Mouse (Mus musculus) layer of hippocampus, adult 9-10 months (tissue): ENCODE measurements around the gene Hcn2.
"Not testable (repeated sequence)": the region's sequence is repeated elsewhere in the genome, so short reads cannot be mapped to it uniquely, and the experiment has no call there.

Experiments used
- DNase-seq: peaks from one replicate; pipeline ENCODE4 v3.0.0; 2022; ENCODE audit warnings: low spot score

The Hcn2 gene

DNA sequence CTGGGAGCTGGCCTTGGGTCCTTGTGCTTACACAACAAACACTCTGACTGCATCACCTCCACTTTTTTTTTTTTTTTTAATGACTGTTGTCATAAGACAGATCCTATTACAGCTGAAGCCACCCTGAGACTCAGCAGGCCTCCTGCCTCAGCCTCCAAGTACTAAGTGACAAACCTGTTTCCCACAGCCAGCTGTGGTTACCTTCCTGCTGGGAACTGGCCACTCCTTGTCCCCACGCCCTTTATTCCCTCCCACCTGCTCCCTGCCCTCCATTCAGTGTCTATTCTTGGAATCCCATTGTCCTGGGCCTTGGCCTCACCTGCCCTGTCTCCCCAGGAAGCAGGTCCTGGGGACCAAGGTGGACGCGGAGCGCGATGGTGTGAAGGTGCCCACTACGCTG is 28.9 kb upstream of the Hcn2 start:
- no peak for DNase-seq

DNA sequence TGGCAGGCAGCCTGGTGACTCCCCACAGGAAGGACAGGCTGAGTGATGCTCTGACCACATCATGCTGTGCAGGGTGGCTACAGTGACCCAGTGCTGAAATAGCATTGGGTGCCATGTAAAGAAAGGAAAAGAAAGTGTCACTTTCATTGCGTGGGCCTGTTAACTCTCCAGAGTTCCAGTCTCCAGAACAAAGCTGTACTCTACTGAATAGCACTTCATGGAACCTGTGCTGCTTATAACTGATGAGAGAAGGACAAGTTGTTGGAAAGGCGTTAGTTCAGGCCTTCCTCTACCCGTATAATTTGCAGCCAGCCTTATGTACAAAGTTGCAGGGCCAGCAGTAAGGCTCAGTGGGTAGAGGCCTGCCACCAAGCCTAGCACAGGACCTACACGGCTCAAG is 27.7 kb upstream of the Hcn2 start, which contains the start of gene Gzmm:
Gzmm (plus strand) TSS at position 301 of the 400 bp plus-strand sequence.
- DNase-seq, result no peak

DNA sequence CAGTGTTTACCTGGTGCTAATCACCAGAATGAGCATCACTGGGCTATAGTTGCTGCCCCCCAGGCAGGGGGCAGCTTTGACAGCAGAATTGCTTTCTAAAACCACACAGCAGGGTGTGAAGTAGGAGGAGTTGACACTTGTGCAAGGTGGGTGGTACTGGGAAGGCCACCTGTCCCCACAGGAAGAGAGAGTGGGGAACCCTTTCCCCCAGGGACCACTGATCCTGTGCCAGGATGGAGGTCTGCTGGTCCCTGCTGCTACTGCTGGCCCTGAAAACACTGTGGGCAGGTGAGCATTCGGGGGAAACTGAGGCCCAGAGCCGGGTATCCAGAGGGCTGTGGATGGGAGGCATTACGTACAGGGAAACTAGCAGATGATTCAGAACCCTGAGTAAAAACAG is 27.3 kb upstream of the Hcn2 start:
- no peak for DNase-seq

DNA sequence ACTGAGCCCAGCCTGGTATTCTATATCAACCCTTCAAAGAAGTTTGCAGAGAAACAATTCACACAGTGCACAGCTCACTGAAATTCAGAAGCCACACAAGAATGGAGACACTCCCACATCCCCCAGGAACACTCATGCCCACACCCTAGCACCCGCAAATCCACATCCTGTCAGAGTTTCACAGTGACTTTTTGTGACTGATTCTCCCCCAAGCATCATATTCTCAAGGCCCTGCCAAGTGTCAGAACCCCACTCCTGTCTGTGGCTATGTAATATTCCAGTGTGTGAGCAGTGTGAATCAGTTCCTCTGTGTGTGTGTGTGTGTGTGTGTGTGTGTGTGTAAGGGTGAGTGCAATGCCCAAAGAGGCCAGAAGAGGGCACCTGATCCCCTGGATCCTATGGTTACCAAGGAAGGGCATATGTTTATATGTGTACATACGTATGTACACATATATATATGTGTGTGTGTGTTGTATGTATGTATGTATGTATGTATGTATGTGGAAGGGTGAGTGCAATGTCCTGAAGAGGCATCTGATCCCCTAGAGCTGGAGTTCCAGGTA is 24.4 kb upstream of the Hcn2 start:
- no peak for DNase-seq

DNA sequence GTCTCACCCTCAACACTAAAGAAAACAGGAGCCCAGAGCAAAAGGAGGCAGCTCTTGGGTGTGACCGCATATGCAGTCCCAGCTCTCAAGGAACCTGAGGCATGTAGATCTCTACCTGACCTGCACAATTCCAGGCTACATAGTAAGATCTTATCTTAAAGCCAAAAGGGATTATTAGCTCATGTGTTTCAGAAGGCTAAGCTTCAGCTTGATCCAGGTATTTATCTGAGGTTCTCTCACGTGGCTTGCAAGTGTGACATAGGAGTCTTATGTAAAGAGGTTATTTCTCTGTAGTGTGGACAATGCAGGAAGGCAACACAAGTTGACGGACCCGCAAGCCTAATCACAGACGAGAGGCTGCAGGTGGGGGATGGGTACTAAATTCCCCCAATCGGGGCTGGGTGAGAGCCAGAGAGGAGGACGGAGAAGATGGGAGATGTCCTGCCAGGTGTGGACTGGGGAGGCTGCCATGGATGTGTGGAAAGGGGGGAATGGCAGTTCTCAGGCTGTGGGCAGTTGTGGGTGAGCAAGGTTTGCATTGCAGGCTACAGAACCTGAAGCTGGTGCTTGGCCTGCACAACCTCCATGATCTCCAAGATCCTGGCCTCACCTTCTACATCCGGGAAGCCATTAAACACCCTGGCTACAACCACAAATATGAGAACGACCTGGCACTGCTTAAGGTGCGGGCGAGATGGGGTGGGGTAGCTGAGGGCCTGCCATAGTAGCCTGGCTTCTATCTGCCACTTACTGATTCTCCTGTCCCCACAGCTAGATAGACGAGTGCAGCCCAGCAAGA is 22.7 kb upstream of the Hcn2 start:
- DNase-seq, result no peak

DNA sequence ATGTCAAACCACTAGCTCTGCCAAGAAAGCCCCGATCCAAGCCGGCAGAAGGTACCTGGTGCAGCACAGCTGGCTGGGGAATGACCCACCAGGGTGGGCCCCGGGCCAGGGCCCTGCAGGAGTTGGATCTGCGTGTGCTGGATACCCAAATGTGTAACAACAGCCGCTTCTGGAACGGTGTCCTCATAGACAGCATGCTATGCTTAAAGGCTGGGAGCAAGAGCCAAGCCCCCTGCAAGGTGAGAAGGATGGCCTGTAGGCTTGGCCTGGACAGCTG is 22.1 kb upstream of the Hcn2 start:
- no peak for DNase-seq

DNA sequence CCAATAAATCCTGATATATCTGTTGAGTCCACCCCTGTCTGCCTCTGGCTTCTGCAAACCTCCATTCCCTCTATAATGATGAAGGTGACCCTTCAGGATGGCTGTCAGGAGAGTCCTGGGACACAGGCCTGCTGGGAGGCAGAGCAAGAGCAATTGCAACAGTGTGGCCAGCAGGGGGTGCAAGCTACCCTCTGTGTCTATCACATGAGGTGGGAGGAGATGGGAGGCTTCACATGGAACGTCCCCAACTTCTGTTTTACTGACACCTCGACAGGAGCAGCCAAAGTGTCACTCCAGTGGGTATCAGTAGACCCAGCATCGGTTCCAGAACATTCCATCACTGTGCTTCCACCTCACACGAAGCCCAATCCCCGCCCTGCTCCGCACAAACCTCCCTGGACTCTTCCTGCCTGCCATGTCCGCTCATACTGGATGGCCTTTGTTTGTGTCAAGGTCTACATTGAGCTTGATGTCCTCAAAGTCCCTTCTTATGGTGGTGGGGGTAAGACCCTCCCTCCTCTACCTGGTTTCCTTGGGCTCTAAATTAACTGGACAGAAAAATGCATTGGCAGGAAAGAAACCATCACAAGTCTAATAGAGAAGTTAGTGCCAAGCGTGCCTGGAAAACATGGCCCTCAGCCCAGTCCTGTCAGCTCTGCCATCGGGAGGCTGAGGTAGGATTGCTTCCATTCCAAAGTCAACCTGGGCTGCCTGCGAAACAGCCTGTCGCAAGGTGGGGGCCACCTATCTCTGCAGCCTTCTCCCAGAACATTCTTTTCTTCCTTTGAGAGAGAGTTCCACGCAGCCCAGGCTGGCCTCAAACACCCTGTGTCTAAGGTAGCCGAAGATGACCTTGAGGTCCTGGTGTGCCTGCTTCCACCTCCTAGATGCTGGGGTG is 21.0 kb upstream of the Hcn2 start:
- no peak for DNase-seq

DNA sequence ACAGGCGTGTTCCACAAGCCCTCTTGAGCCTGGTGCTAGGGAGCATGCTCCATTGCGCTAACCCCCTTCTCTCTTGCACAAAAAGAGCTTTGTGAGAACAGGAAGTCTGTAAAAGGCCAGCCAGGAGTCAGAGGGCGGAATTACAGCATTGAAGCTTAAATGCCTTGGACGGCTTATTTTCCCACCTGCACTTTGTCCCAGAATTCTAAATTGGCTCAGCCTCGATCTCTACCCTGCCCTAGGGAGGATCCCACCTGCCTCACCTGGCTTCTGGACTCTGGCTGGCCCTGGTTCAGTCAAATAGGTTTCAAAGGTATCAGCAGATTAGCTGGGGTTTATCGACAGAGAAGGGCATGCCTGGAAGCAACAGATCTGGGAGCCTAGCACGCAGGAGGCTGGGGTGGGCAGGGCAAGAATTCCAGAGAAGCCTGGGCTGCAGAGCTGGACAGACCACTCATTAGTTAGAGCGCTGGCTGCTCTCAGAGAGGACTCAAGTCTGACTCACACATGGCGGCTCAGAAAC is 20.2 kb upstream of the Hcn2 start:
- DNase-seq, result no peak

DNA sequence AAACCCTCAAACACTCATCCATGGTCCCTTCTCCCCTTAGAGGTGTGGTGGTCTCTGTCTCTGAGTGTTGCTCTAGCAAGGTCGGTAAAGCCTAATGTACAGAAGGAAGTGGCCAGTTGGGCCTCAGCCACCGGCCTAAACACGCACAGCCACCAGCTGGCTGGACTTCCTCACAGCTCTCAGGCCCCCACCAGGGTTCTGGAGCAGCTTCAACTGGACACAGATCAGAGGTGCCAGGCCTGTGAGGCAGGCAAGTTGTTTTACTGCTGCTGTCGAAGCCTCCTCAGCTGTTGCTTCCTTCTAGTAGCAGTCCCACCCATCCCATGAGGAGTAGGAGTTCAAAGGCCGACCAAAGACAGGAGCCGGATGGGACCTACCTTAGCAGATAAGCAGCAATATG is 18.5 kb upstream of the Hcn2 start:
- no peak for DNase-seq

DNA sequence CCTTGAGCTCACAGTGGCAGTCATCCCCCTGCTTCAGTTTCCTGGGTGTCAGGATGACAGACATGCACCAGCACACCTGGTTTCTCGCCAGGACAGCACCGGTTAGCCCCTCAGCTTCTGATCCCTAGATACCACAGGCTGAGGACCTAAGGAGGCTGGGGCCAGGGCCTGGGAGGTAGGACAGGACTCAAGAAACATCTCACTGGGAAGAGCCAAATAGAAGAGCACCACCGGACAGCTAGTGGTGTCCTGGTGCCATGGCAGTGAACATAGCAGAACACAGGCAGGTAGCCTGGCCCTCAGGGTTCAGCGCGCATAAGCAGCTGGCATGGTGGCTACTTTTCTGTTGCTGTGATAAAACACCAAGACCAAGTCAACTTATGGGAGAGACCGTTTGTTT is 18.0 kb upstream of the Hcn2 start:
- no peak for DNase-seq

DNA sequence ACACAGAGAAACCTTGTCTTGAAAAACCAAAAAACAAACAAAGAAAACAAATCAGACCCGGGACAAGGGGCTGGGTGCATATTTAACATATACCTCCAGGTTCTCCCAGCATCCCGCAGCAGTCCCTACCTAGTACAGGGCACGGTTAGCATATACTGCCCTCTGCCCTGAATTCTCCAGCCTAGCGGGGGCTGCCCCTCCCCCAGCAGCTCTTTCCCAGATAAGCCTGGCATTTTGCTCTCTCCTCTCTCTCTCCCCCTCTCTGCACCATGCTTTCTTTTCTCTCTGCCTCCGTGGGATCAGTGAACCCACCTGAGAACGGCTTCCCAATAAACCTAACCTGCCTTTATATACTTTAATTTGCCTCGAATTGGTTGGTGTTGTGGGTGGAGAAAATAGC is 15.8 kb upstream of the Hcn2 start:
- no peak for DNase-seq

DNA sequence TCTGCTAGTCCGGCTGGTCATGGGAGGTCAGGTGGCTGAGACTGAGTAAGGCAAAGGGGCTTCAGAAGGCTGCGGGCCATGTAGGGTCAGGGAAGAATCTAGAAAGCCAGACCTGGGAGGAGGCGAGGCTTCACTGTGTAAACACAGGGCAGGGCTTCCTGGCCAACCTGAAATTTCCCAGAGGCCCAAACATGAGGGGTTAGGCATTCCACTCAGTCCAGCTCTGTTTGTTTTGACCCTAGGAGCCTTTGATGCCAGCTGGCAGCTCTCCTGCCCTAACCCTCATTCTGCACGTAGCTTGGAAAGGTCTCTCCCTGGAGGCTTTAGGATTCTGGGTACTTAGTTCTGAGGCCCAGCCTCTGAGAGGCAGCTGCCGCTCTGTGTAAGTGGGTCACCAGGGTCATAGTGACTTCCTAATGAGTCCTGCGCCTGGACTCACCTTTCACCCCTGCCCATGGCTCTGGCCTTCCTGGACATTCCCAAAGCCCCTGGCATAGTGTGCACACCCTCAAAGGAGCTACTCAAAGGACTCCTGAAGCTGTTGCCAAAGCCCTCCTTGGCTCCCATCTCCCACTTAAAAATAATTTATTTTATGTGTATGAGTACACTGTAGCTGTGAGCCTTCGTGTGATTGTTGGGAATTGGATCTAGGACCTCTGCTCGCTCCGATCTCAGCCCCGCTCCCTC is 14.8 kb upstream of the Hcn2 start:
- DNase-seq, result no peak

DNA sequence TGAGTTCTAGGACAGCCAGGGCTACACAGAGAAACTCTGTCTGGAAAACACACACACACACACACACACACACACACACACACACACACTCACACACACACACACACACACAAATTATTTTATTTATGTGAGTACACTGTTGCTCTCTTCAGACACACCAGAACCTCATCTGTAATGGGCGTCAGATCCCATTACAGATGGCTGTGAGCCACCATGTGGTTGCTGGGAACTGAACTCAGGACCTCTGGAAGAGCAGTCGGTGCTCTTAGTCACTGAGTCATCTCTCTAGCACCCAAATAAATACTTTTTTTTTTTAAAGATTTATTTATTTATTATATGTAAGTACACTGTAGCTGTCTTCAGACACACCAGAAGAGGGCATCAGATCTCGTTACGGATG is 13.5 kb upstream of the Hcn2 start:
- DNase-seq, result not testable (repeated sequence)

DNA sequence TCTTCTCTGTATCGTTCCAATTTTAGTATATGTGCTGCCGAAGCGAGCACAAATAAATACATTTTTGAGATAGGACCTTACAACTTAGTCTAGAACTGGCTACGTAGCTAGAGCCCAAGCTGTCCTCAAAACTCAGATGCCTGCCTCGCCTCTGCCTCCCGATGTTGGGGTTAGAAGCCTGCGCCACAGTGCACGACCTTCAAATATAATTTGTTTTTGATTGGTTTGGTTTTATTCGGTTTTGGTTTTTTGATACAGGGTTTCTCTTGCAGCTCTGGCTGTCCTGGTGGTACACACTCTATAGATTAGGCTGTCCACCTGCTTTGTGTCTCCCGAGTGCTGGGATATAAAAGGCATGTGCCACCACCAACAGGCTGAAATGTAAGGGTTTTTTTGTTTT is 12.9 kb upstream of the Hcn2 start:
- no peak for DNase-seq

DNA sequence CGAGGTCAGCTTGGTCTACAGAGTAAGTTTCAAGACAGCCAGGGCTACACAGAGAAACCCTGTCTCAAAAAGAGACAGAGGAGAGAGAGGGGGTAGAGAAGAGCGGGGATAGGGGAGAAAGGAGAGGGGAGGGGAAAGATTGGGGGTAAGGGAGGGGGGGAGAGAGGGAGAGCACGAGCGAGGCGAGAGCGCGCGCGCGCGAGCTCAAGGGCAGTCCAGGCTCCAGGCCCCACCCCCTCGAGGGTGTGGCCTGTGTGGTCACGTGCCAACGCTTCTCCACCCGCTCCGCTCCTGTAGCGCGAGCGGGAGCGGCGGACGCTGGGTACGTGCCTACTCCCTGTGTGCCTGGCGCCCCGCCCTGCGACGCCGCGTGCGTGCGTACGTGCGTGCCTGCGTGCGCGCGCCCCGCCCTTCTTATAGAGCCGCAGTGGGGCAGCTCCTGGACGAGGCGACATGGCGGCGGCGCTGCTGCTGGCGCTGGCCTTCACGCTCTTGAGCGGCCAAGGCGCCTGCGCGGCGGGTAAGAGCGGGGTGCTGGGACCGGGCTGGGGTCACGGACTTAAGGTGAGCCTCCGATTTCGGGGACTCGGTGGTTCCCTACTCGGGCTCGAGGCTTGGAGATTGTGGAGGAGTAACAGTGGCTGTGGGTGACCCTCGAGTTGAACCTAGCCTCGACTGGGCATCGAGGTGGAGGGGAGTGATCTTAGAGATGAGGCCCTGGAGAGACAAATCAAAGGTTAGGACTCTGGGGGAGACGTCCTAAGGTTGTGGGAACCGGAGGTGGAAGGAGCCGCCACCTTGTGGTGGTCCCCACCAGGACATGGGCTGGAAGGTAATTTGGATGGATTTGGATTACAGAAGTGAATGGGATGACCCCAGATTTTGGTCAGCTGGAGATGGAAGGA is 12.1 kb upstream of the Hcn2 start, which contains the start of gene Bsg:
Bsg (plus strand) TSS at position 427 of the 905 bp plus-strand sequence.
- peak; percentile 96 for DNase-seq

DNA sequence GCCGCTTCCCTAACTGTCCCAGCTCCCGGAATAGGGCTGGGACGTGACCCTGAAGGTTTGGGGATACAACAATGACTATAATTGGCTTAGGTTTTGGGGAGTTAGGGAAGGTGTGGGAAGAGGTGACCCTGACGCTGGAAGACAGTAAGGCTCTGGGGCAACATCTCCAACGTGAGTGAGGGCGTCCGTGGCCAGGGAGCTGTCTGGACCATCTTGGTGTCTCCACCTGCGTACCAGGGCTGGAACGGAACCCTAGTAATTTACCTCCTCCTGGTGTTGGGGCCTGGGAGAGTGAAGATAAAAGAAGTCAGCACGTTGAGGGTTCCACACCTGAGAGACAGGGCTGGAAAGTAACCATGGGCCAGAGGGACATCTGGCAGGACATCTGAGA is 11.5 kb upstream of the Hcn2 start:
- DNase-seq, result no peak

DNA sequence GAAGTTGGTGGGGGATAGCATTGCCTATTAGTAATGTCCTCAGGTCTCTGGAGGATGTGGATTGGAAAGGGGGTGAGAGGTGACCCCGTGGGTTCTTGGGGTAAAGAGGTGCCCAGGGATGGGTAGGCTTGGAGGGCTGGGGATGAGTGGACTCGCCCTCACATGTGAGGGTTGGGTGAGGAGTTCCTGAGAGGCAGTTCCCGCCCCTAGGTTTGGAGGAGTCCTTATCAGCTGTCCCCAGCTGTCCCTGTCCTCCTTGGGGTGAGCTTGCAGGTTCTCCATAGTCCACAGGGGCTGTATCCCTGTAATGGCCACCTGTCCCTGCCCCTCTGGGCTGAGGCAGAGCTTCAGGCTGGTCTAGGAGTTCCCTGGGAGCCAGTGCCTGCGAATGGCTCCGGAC is 10.5 kb upstream of the Hcn2 start:
- no peak for DNase-seq

DNA sequence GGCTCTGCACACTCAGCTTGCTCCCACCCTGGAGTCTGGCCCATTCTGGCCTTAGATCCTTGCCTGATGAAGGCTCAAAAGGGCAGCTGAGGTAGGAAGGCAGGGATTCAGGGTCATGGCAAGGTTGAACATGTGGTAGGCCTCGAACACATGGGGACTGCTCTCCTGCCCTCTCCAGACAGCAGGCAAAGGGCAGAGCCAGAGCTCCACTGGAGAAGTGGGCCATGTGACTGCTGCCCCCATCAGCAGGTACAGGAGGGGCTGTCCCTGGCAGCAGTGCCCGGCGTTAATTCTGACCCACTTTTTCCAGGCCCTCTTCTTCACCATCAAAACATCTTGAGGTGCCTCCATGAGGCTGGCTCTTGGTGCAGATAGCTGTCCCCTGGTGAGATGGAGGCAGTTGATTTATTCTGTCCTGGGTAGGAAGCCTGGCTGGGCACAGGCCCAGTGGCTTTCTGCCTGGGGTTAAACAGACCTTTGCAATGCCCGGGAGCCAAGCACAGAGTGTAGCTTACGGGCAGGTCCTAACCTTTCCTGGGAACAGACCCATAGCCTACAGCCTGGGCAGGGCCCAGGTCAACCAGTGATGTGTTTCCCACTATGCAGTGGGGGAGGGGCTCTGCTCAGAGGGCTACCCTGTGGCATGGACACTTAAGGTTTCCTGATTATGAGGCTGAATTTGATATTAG is 9.9 kb upstream of the Hcn2 start:
- no peak for DNase-seq

DNA sequence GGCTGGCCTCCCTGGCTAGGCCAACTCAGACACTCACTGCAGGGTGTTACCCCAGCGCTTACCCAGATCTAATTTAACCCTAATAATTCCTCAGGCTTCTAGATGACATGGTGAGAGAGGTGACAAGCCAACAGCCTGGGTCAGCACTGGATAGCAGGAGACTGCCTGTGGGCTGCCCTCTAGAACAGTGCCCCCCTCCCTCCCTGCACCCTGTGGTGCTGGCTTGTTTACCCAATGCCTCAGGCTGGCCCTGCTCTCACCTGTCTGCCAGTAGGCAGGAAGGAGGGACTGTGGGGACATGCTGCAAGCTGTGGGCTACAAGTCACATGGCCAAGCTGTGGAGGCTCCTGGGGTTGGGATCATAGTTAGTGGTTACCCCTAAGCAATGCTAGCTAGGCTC is 9.3 kb upstream of the Hcn2 start:
- no peak for DNase-seq

DNA sequence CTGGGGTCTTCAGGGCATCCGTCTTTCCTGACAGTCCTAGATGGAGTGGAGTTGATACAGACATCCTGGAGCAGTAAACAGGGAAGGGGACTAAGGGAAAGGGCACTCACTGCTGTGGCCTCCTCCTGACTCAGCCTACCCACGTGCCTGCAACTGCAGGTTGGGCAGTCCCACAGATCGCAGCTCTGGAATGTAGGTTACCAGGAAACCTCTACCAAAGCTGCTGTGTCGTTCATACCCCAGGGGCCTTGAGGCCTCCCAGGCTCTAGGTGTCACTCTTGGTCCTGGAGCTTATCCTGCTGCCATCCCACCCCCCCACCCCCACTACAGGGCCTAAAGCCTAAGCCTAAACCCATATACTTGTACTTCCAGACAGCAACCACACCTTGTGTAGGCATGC is 8.7 kb upstream of the Hcn2 start:
- DNase-seq, result no peak

DNA sequence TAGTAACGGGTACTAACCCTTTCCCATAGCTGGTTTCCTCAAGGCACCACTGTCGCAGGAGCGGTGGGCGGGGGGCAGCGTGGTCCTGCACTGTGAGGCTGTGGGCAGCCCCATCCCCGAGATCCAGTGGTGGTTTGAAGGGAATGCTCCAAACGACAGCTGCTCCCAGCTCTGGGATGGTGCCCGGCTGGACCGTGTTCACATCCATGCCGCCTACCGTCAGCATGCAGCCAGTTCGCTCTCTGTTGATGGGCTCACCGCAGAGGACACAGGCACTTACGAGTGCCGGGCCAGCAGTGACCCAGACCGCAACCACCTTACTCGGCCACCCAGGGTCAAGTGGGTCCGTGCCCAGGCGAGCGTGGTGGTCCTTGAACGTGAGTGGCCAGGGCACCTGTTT is 7.8 kb upstream of the Hcn2 start:
- DNase-seq, result no peak
